Mouse (Mus musculus): ENCODE data around the gene Sv2c. TPM values are rescaled to one million over a fixed set of nuclear protein-coding genes. Genes with fewer than 3 reads are reported as not detected.

Sv2c gene
- polyA plus RNA-seq, 1 experiment from 2014 or later: 0.27 TPM

DNA sequence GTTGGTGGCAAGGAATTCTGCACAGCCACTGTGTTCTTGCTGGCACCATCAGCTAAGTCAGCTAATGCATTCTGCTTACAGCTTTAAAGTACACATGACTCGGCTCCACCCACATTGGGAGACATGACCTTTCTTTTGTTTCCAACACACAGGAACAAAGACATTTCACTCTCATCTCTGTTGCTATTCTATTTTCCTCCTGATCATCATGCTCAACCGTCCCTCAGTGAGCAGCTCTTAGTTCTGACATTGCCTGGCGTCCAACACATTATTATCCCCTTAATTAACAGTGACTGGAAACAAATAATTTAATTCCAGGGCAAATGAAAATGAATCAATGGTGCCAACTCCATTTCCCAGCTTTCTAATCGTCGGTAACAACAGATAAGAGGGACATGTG lies 87.0 kb downstream of the Sv2c start:
- no peak for DNase-seq
- no peak for ATAC-seq (ENCODE audit: low read depth)
- no peak overlapping the region for H3K4me3 ChIP-seq (replicated peaks)
- no peak overlapping the region for H3K4me2 ChIP-seq
- H3K9me3 ChIP-seq (replicated peaks): no peaks in the 10 kb centered on the region
- no peak overlapping the region for H3K27ac ChIP-seq
- H3K27me3 ChIP-seq: no peaks in the 10 kb centered on the region
- no peaks in the 10 kb centered on the region for H3K4me1 ChIP-seq (replicated peaks)
- 57% methylated on average over 5 of the region's 5 CpGs for WGBS (ENCODE audit: insufficient replicate concordance)
- H3K36me3 ChIP-seq: no peaks in the 10 kb centered on the region
- no peak overlapping the region for H3K9ac ChIP-seq

DNA sequence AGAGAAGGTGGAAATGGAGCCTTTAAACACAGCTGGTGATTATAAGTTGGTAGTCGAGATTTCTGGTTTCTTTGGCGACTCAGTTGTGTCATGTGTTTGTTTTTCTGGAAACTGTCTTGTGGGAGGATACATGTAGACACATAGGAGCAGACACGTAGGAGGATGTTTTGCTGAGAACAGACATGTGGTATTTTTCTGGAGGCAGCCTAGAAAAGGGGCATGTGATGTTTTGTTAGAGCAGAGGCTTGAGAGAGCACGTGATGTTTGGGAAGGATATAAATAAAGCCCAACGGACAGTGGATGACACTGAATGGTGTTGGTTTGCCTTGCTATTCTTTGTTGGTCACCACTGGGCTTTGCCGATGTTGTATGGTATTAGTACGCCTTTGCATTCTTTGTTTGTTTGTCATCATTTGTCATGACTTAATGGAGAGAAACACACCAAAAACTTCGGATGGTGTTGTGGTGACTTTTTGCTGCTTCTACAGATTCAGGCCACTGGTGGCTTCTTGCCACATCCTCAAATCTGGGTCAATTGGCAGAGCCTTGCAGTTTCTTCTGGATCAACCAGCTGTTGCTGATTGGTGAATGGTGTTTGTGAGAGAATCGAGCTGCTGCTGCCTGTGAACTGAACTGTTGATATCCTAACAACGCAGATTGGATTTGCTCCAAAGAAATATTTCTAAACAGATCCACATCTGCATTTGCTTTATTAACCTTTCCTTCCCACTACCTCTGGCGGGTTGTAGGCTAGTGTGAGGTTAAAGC lies 91.9 kb downstream of the Sv2c start:
- Histone ChIP-seq H3K4me3 (replicated peaks) (no peak overlapping the region), H3K9ac (no peak overlapping the region), H3K4me1 (replicated peaks) (no peaks in the 10 kb centered on the region), H3K27ac (no peak overlapping the region), H3K9me3 (replicated peaks) (no peaks in the 10 kb centered on the region), H3K4me2 (no peak overlapping the region), H3K27me3 (no peaks in the 10 kb centered on the region), H3K36me3 (no peaks in the 10 kb centered on the region)
- ATAC-seq (ENCODE audit: low read depth) (no peak), DNase-seq (no peak)
- WGBS (ENCODE audit: insufficient replicate concordance): 62% methylated on average over 11 of the region's 11 CpGs

DNA sequence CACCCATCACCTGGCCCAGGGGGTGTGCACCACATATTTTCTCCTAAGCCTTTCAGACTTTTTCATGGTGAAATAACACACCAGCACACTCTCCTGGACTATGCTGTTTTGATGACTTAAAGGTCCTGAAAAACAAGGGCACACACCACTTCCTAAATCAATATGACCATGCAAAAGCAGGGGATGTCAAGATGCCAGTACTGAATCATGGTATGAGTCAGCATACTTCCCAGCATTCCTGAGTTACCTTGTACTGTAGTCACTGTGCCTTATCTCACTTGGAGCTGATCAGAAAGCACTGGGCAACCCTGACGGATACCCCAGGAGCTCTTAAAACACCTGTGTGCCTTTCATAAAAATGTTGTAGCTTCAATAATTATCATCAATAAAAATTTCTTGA lies 92.8 kb downstream of the Sv2c start:
- WGBS (ENCODE audit: insufficient replicate concordance): 48% methylated on average over 1 of the region's 1 CpGs
- ATAC-seq (ENCODE audit: low read depth) (no peak), DNase-seq (no peak)
- Histone ChIP-seq H3K36me3 (no peaks in the 10 kb centered on the region), H3K4me3 (replicated peaks) (no peak overlapping the region), H3K4me2 (no peak overlapping the region), H3K4me1 (replicated peaks) (no peaks in the 10 kb centered on the region), H3K27ac (no peak overlapping the region), H3K9me3 (replicated peaks) (no peaks in the 10 kb centered on the region), H3K27me3 (no peaks in the 10 kb centered on the region), H3K9ac (no peak overlapping the region)

GRCm38 (mm10) chr13:96030368-96031223 lies 101.8 kb downstream of the Sv2c start:
- no peaks in the 10 kb centered on the region for H3K9me3 ChIP-seq (replicated peaks)
- WGBS (ENCODE audit: insufficient replicate concordance): 45% methylated on average over 19 of the region's 19 CpGs
- no peak for ATAC-seq (ENCODE audit: low read depth)
- no peaks in the 10 kb centered on the region for H3K27me3 ChIP-seq
- no peaks in the 10 kb centered on the region for H3K4me1 ChIP-seq (replicated peaks)
- no peaks in the 10 kb centered on the region for H3K36me3 ChIP-seq
- H3K27ac ChIP-seq: no peak overlapping the region
- peak; percentile 13 for DNase-seq
- no peak overlapping the region for H3K9ac ChIP-seq
- no peak overlapping the region for H3K4me2 ChIP-seq
- H3K4me3 ChIP-seq (replicated peaks): no peak overlapping the region

DNA sequence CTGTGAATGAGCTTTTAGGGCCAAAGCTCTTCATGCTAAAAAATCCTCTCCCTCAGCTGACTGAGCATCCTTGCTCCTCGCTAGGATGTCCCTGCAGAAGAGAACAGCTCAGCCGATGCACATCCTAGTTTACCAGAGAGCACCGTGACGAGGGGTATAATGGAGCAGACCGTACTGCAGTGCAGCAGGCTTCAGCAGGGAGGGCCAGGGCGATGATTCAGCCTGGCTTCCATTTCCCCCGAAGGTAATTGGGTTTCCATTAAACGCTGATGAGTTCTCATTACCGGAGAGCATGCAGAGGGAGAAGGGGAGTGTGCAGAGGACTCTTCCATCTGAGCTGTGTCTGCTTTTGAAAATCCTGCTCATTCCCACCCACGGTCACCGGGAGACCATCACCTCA lies 108.5 kb downstream of the Sv2c start:
- Histone ChIP-seq H3K27ac (no peak overlapping the region), H3K9me3 (replicated peaks) (no peaks in the 10 kb centered on the region), H3K4me2 (no peak overlapping the region), H3K27me3 (no peaks in the 10 kb centered on the region), H3K4me3 (replicated peaks) (no peak overlapping the region), H3K36me3 (no peaks in the 10 kb centered on the region), H3K9ac (no peak overlapping the region), H3K4me1 (replicated peaks) (no peaks in the 10 kb centered on the region)
- ATAC-seq (ENCODE audit: low read depth): no peak
- WGBS (ENCODE audit: insufficient replicate concordance): 65% methylated on average over 11 of the region's 11 CpGs
- no peak for DNase-seq

- no peak for DNase-seq
- 75% methylated on average over 3 of the region's 3 CpGs for WGBS (ENCODE audit: insufficient replicate concordance)
- Histone ChIP-seq H3K36me3 (no peaks in the 10 kb centered on the region), H3K9ac (no peak overlapping the region), H3K27me3 (no peaks in the 10 kb centered on the region), H3K27ac (no peak overlapping the region), H3K4me3 (replicated peaks) (no peak overlapping the region), H3K4me1 (replicated peaks) (no peaks in the 10 kb centered on the region), H3K4me2 (no peak overlapping the region), H3K9me3 (replicated peaks) (no peaks in the 10 kb centered on the region)
- ATAC-seq (ENCODE audit: low read depth): no peak
Measured at GRCm38 (mm10) chr13:96015516-96015915, 116.9 kb downstream of the Sv2c start.

GRCm38 (mm10) chr13:96010861-96011511 lies 121.4 kb downstream of the Sv2c start:
- Histone ChIP-seq H3K27ac (no peak overlapping the region), H3K27me3 (no peaks in the 10 kb centered on the region), H3K4me1 (replicated peaks) (no peaks in the 10 kb centered on the region), H3K36me3 (no peaks in the 10 kb centered on the region), H3K9ac (no peak overlapping the region), H3K4me2 (no peak overlapping the region), H3K9me3 (replicated peaks) (no peaks in the 10 kb centered on the region), H3K4me3 (replicated peaks) (no peak overlapping the region)
- no peak for ATAC-seq (ENCODE audit: low read depth)
- no peak for DNase-seq
- WGBS (ENCODE audit: insufficient replicate concordance): 14% methylated on average over 11 of the region's 11 CpGs

DNA sequence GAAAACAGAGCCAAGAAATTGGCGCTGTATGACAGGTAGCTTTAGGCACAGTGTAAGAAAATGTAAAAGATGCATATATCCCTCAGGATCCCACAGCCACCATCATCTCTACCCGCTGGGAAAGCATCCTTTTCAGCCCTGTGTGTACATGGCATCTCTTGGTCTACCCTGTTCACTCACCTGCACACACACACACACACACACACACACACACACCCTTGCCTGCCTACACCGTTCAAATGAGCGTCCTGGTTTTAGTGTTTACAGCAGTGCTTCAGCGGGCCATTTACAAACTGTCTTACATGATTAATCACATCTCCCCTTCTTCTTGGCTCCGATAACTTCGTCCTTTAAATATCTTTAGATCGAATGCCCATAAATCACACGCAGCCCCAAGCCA lies 123.4 kb downstream of the Sv2c start:
- Histone ChIP-seq H3K36me3 (no peaks in the 10 kb centered on the region), H3K9ac (no peak overlapping the region), H3K4me1 (replicated peaks) (no peaks in the 10 kb centered on the region), H3K4me3 (replicated peaks) (no peak overlapping the region), H3K4me2 (no peak overlapping the region), H3K27ac (no peak overlapping the region), H3K27me3 (no peaks in the 10 kb centered on the region), H3K9me3 (replicated peaks) (no peaks in the 10 kb centered on the region)
- WGBS (ENCODE audit: insufficient replicate concordance): 78% methylated on average over 9 of the region's 9 CpGs
- ATAC-seq (ENCODE audit: low read depth): no peak
- DNase-seq: no peak

DNA sequence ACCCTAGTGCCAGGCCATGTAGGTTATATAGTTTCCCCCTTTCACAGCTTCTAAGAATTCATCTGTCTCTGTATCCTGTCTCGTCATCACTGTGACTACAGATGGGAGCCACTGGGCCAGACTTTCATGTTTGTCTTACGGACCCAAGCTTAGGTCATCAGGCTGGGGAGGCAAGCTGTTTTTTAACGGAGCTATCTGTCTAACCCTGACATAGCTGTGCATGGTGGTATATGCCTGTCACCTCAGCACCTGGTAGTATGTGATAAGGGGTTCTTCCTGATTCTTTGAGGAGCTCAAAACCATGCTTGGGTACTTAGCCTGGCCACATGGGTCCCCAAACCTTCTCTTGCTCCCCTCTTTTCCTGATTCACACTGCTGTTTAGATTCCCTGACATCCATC lies 124.2 kb downstream of the Sv2c start:
- Histone ChIP-seq H3K4me3 (replicated peaks) (no peak overlapping the region), H3K27me3 (no peaks in the 10 kb centered on the region), H3K4me2 (no peak overlapping the region), H3K9me3 (replicated peaks) (no peaks in the 10 kb centered on the region), H3K36me3 (no peaks in the 10 kb centered on the region), H3K27ac (no peak overlapping the region), H3K9ac (no peak overlapping the region), H3K4me1 (replicated peaks) (no peaks in the 10 kb centered on the region)
- DNase-seq: no peak
- no peak for ATAC-seq (ENCODE audit: low read depth)
- WGBS (ENCODE audit: insufficient replicate concordance): 25% methylated on average over 3 of the region's 3 CpGs

GRCm38 (mm10) chr13:96003539-96003938 lies 128.8 kb downstream of the Sv2c start:
- Histone ChIP-seq H3K4me2 (no peak overlapping the region), H3K4me1 (replicated peaks) (no peaks in the 10 kb centered on the region), H3K27ac (no peak overlapping the region), H3K27me3 (no peaks in the 10 kb centered on the region), H3K36me3 (no peaks in the 10 kb centered on the region), H3K9ac (no peak overlapping the region), H3K4me3 (replicated peaks) (no peak overlapping the region), H3K9me3 (replicated peaks) (no peaks in the 10 kb centered on the region)
- ATAC-seq (ENCODE audit: low read depth) (no peak), DNase-seq (no peak)
- 58% methylated on average over 3 of the region's 3 CpGs for WGBS (ENCODE audit: insufficient replicate concordance)

- Histone ChIP-seq H3K4me1 (replicated peaks) (no peaks in the 10 kb centered on the region), H3K9me3 (replicated peaks) (no peaks in the 10 kb centered on the region), H3K4me3 (replicated peaks) (no peak overlapping the region), H3K36me3 (no peaks in the 10 kb centered on the region), H3K9ac (no peak overlapping the region), H3K27me3 (no peaks in the 10 kb centered on the region), H3K27ac (no peak overlapping the region), H3K4me2 (no peak overlapping the region)
- DNase-seq (no peak), ATAC-seq (ENCODE audit: low read depth) (no peak)
- WGBS (ENCODE audit: insufficient replicate concordance): 29% methylated on average over 5 of the region's 5 CpGs
Measured at GRCm38 (mm10) chr13:96002475-96002874, 129.9 kb downstream of the Sv2c start.

All from liver, embryonic 13.5 days (tissue).